Mouse (Mus musculus) liver, embryonic 13.5 days (tissue): ENCODE data around the gene Dnajc6. TPM values are rescaled to one million over a fixed set of nuclear protein-coding genes. Genes with fewer than 3 reads are reported as not detected.
A peak's percentile ranks its signal among the peaks of the same experiment; 100 is the strongest.

Experiments
- ATAC-seq: fragments of 200-750 bp; cut with Nextera tagmentation; 2 replicates; pipeline ENCODE4 v1.8.0; 2017; ENCODE audit warnings: low read depth, mild to moderate bottlenecking, moderate number of reproducible peaks, moderate library complexity
- DNase-seq: peaks from one replicate; pipeline ENCODE4 v3.0.0; 2022
- H3K27ac ChIP-seq: fragments of 300-500 bp; sonication (generic); 2 replicates; pipeline ENCODE4 v1.5.1; 2015; ENCODE audit warnings: moderate library complexity, mild to moderate bottlenecking, inconsistent platforms
- H3K27me3 ChIP-seq: fragments of 300-500 bp; sonication (generic); 2 replicates; pipeline ENCODE4 v1.6.1; 2015; ENCODE audit warnings: mild to moderate bottlenecking, inconsistent platforms
- H3K36me3 ChIP-seq: fragments of 300-500 bp; sonication (generic); 2 replicates; pipeline ENCODE4 v1.6.1; 2015; ENCODE audit warnings: mild to moderate bottlenecking, inconsistent platforms
- H3K4me1 ChIP-seq: fragments of 300-500 bp; sonication (generic); replicated peaks from 2 replicates; pipeline ENCODE4 v1.6.1; 2015; ENCODE audit warnings: inconsistent platforms
- H3K4me2 ChIP-seq: fragments of 300-500 bp; sonication (generic); 2 replicates; pipeline ENCODE4 v1.6.1; 2015; ENCODE audit warnings: inconsistent platforms, mild to moderate bottlenecking, moderate library complexity
- H3K4me3 ChIP-seq: fragments of 300-500 bp; sonication (generic); replicated peaks from 2 replicates; pipeline ENCODE4 v1.5.1; 2015; ENCODE audit warnings: mild to moderate bottlenecking, inconsistent platforms
- H3K9ac ChIP-seq: fragments of 300-500 bp; sonication (generic); 2 replicates; pipeline ENCODE4 v1.6.1; 2015; ENCODE audit warnings: mild to moderate bottlenecking, inconsistent platforms
- H3K9me3 ChIP-seq: fragments of 300-500 bp; sonication (generic); replicated peaks from 2 replicates; pipeline ENCODE4 v1.6.1; 2016; ENCODE audit warnings: inconsistent platforms
- WGBS: fragments of 180-500 bp; shearing (Covaris S2); methylation state at CpG from one replicate; pipeline ENCODE4 v1.1.7; 2015; ENCODE audit not compliant: insufficient replicate concordance; 5-methylcytosine and 5-hydroxymethylcytosine counted together
- polyA plus RNA-seq: library from polyadenylated mRNA; unstranded; fragments of >200 nt; fragmentation: Nextera tagmentation; extraction: Ambion mirVana; gene quantifications from 2 replicates; pipeline ENCODE4 v1.2.1, GENCODE M21; 2015

The Dnajc6 gene
- polyA plus RNA-seq, 1 experiment from 2014 or later: 0.14 TPM

GRCm38 (mm10) chr4:101664766-101665165, 168.3 kb downstream of the Dnajc6 start:
- H3K4me2 ChIP-seq: no peak overlapping the region
- DNase-seq (no peak), ATAC-seq (no peak)
- no peaks in the 10 kb centered on the region for H3K27me3 ChIP-seq
- no peak overlapping the region for H3K4me3 ChIP-seq
- H3K9ac ChIP-seq: no peak overlapping the region
- no peak overlapping the region for H3K27ac ChIP-seq
- no peaks in the 10 kb centered on the region for H3K4me1 ChIP-seq
- peaks cover 43% of the 10 kb centered on the region for H3K36me3 ChIP-seq
- 85% methylated on average over 4 of the region's 4 CpGs for WGBS
- no peaks in the 10 kb centered on the region; the same call in 1 of the 2 replicates for H3K9me3 ChIP-seq

- Histone ChIP-seq H3K4me1 (no peaks in the 10 kb centered on the region), H3K4me3 (no peak overlapping the region), H3K36me3 (peaks cover 2% of the 10 kb centered on the region; the same call in 1 of the 2 replicates), H3K27ac (no peak overlapping the region), H3K9me3 (no peaks in the 10 kb centered on the region; the same call in 1 of the 2 replicates), H3K9ac (no peak overlapping the region), H3K27me3 (no peaks in the 10 kb centered on the region), H3K4me2 (no peak overlapping the region)
- WGBS: 66% methylated on average over 5 of the region's 5 CpGs
- DNase-seq (no peak), ATAC-seq (no peak)
These were observed 172.7 kb downstream of the Dnajc6 start for GRCm38 (mm10) chr4:101669161-101669560.

GRCm38 (mm10) chr4:101669811-101670210, 173.4 kb downstream of the Dnajc6 start:
- Histone ChIP-seq H3K9me3 (no peaks in the 10 kb centered on the region; the same call in 1 of the 2 replicates), H3K27me3 (no peaks in the 10 kb centered on the region), H3K9ac (no peak overlapping the region), H3K4me2 (no peak overlapping the region), H3K4me1 (no peaks in the 10 kb centered on the region), H3K27ac (no peak overlapping the region), H3K36me3 (no peaks in the 10 kb centered on the region), H3K4me3 (no peak overlapping the region)
- ATAC-seq (no peak), DNase-seq (no peak)
- WGBS: 70% methylated on average over 5 of the region's 5 CpGs

GRCm38 (mm10) chr4:101674790-101675189, 178.3 kb downstream of the Dnajc6 start:
- Histone ChIP-seq H3K27me3 (no peaks in the 10 kb centered on the region), H3K36me3 (no peaks in the 10 kb centered on the region), H3K4me1 (no peaks in the 10 kb centered on the region), H3K9ac (no peak overlapping the region), H3K9me3 (no peaks in the 10 kb centered on the region), H3K4me3 (no peak overlapping the region), H3K4me2 (no peak overlapping the region), H3K27ac (no peak overlapping the region)
- 43% methylated on average over 5 of the region's 5 CpGs for WGBS
- no peak for DNase-seq
- ATAC-seq: peak; percentile 70

- no peaks in the 10 kb centered on the region for H3K36me3 ChIP-seq
- no peaks in the 10 kb centered on the region for H3K4me1 ChIP-seq
- DNase-seq: no peak
- no peak for ATAC-seq
- WGBS: 57% methylated on average over 4 of the region's 4 CpGs
- H3K27me3 ChIP-seq: no peaks in the 10 kb centered on the region
- H3K27ac ChIP-seq: no peak overlapping the region
- H3K9ac ChIP-seq: no peak overlapping the region
- H3K4me2 ChIP-seq: no peak overlapping the region
- no peaks in the 10 kb centered on the region for H3K9me3 ChIP-seq
- H3K4me3 ChIP-seq: no peak overlapping the region
These were observed 179.3 kb downstream of the Dnajc6 start for GRCm38 (mm10) chr4:101675726-101676125.

GRCm38 (mm10) chr4:101682620-101683019, 186.2 kb downstream of the Dnajc6 start:
- Histone ChIP-seq H3K4me3 (no peak overlapping the region), H3K27ac (no peak overlapping the region), H3K9ac (no peak overlapping the region), H3K4me2 (no peak overlapping the region), H3K27me3 (no peaks in the 10 kb centered on the region), H3K36me3 (no peaks in the 10 kb centered on the region), H3K4me1 (no peaks in the 10 kb centered on the region), H3K9me3 (no peaks in the 10 kb centered on the region)
- WGBS: 62% methylated on average over 4 of the region's 4 CpGs
- ATAC-seq (no peak), DNase-seq (no peak)

GRCm38 (mm10) chr4:101683086-101683485, 186.6 kb downstream of the Dnajc6 start:
- Histone ChIP-seq H3K4me2 (no peak overlapping the region), H3K27ac (no peak overlapping the region), H3K4me3 (no peak overlapping the region), H3K36me3 (no peaks in the 10 kb centered on the region), H3K27me3 (no peaks in the 10 kb centered on the region), H3K9ac (no peak overlapping the region), H3K4me1 (no peaks in the 10 kb centered on the region), H3K9me3 (no peaks in the 10 kb centered on the region)
- no peak for ATAC-seq
- WGBS: 51% methylated on average over 3 of the region's 3 CpGs
- DNase-seq: no peak

- H3K9ac ChIP-seq: no peak overlapping the region
- ATAC-seq (no peak), DNase-seq (no peak)
- H3K36me3 ChIP-seq: no peaks in the 10 kb centered on the region
- 63% methylated on average over 3 of the region's 3 CpGs for WGBS
- no peak overlapping the region for H3K4me3 ChIP-seq
- H3K9me3 ChIP-seq: no peaks in the 10 kb centered on the region
- no peaks in the 10 kb centered on the region for H3K4me1 ChIP-seq
- H3K4me2 ChIP-seq: no peak overlapping the region
- no peak overlapping the region for H3K27ac ChIP-seq
- no peaks in the 10 kb centered on the region for H3K27me3 ChIP-seq
These were observed 188.4 kb downstream of the Dnajc6 start for GRCm38 (mm10) chr4:101684821-101685220.

GRCm38 (mm10) chr4:101686227-101686810, 189.9 kb downstream of the Dnajc6 start:
- H3K27ac ChIP-seq: no peak overlapping the region

GRCm38 (mm10) chr4:101689241-101689640, 192.8 kb downstream of the Dnajc6 start:
- no peaks in the 10 kb centered on the region for H3K9me3 ChIP-seq
- ATAC-seq (no peak), DNase-seq (no peak)
- H3K27ac ChIP-seq: no peak overlapping the region
- no peaks in the 10 kb centered on the region for H3K4me1 ChIP-seq
- no peak overlapping the region for H3K9ac ChIP-seq
- no peaks in the 10 kb centered on the region for H3K27me3 ChIP-seq
- WGBS: 69% methylated on average over 4 of the region's 4 CpGs
- no peak overlapping the region for H3K4me3 ChIP-seq
- no peaks in the 10 kb centered on the region for H3K36me3 ChIP-seq
- H3K4me2 ChIP-seq: no peak overlapping the region

More at GRCm38 (mm10) chr4:101686227-101686810, 189.9 kb downstream of the Dnajc6 start:
- Histone ChIP-seq H3K9ac (no peak overlapping the region), H3K4me2 (no peak overlapping the region), H3K4me1 (no peaks in the 10 kb centered on the region), H3K27me3 (no peaks in the 10 kb centered on the region), H3K4me3 (no peak overlapping the region), H3K36me3 (no peaks in the 10 kb centered on the region), H3K9me3 (no peaks in the 10 kb centered on the region)
- no peak for DNase-seq
- WGBS: 48% methylated on average over 13 of the region's 13 CpGs
- no peak for ATAC-seq

GRCm38 (mm10) chr4:101689645-101690044, 193.2 kb downstream of the Dnajc6 start:
- Histone ChIP-seq H3K27me3 (no peaks in the 10 kb centered on the region), H3K4me1 (no peaks in the 10 kb centered on the region)
- 57% methylated on average over 5 of the region's 5 CpGs for WGBS

More at GRCm38 (mm10) chr4:101689645-101690044, 193.2 kb downstream of the Dnajc6 start:
- no peaks in the 10 kb centered on the region for H3K36me3 ChIP-seq
- no peak overlapping the region for H3K4me2 ChIP-seq
- H3K9ac ChIP-seq: no peak overlapping the region
- no peak overlapping the region for H3K27ac ChIP-seq
- no peaks in the 10 kb centered on the region for H3K9me3 ChIP-seq
- H3K4me3 ChIP-seq: no peak overlapping the region
- DNase-seq (no peak), ATAC-seq (no peak)
